Mouse (Mus musculus): ENCODE measurements at regions not wholly inside any gene's neighbourhood (a gene's known extent, or its start where the extent isn't known, plus 50 kb on each side); places are given as distances from the start of the nearest gene placed in this dataset.

DNA sequence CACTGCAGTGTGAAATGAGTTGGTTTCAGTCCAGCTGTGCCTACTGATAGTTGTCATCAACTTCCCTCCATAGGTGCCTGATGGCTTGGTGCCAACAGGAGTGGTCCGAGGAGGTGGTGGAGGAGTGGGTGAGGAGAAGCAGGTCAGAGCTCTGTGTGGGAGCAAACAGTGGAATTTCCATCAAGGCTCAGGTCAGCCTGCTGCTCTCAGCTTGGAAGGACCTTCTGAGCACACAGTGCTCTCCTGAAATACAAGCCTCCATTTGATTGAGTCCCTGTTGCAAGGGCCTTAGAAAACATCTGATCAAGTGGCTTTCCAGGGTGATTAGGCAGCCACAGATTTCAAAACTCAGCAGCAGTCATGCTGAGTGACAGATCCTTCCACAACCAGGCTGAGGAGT, 314.8 kb upstream of the Gcfc2 start:
- no peaks in the 10 kb centered on the region for H3K4me1 ChIP-seq (ENCODE audit: control insufficient read depth, insufficient read depth, low read length)
- H3K9ac ChIP-seq (replicated peaks; ENCODE audit: low read depth, low read length), result no peak overlapping the region
- H3K27me3 ChIP-seq (ENCODE audit: control insufficient read depth, insufficient read depth, low read length), result no peaks in the 10 kb centered on the region
- no peak for ATAC-seq (ENCODE audit: insufficient number of reproducible peaks, insufficient read depth, low FRiP score, low read depth)
- no peak overlapping the region for H3K27ac ChIP-seq (ENCODE audit: low read length)
- H3K36me3 ChIP-seq (ENCODE audit: control insufficient read depth, insufficient read depth, low read length), result no peaks in the 10 kb centered on the region
- no peaks in the 10 kb centered on the region for H3K9me3 ChIP-seq (ENCODE audit: control insufficient read depth, low read depth, low read length)
- WGBS, result 58% methylated on average over 1 of the region's 1 CpGs
- H3K4me2 ChIP-seq (replicated peaks; ENCODE audit: low read depth, low read length), result no peak overlapping the region
- no peak overlapping the region for H3K4me3 ChIP-seq (ENCODE audit: low read depth, low read length)

DNA sequence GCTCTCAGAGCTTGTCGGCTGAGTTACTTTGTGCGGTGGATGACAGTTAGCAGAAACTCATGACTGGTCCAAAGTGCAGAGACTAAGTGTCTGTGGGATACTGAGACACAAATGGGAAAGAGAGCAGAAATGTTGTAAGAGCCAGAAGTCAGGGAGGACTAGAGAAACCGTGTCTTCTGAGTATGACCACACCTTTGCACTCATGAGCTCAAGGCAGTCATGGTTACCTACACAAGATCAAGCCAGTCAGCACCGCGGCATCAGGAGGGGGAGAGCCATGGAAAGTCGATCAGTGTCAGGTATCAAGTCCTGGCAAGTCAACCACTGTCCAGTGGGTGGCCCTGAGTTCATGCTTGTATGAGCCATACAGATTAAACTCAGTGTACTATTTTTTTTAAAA, 311.5 kb upstream of the Gcfc2 start:
- Histone ChIP-seq H3K4me2 (replicated peaks; ENCODE audit: low read depth, low read length) (no peak overlapping the region), H3K9me3 (ENCODE audit: control insufficient read depth, low read depth, low read length) (no peaks in the 10 kb centered on the region), H3K9ac (replicated peaks; ENCODE audit: low read depth, low read length) (no peak overlapping the region), H3K4me1 (ENCODE audit: control insufficient read depth, insufficient read depth, low read length) (no peaks in the 10 kb centered on the region), H3K27me3 (ENCODE audit: control insufficient read depth, insufficient read depth, low read length) (no peaks in the 10 kb centered on the region), H3K4me3 (ENCODE audit: low read depth, low read length) (no peak overlapping the region), H3K36me3 (ENCODE audit: control insufficient read depth, insufficient read depth, low read length) (no peaks in the 10 kb centered on the region), H3K27ac (ENCODE audit: low read length) (no peak overlapping the region)
- ATAC-seq (ENCODE audit: insufficient number of reproducible peaks, insufficient read depth, low FRiP score, low read depth), result no peak
- WGBS, result 83% methylated on average over 6 of the region's 6 CpGs

DNA sequence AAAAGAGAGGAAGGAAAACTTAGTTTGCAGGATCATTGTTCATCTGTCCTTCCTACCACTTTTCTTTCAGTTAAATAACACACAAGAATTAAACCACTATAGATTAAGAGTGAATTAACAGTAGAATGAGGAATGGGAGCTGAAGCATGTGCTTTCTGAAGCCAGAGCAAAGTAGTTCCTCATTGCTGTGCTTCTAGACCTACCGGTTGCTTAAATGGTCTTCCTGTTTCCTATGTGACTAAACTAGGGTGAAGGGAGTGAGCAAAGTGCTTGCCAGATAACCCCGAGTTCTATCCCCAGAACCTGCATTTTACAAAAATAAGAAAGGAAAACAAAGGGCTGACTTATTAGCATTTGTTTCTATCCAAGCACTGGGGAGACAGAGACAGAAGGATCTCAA, 305.5 kb upstream of the Gcfc2 start:
- Histone ChIP-seq H3K27ac (ENCODE audit: low read length) (no peak overlapping the region), H3K9ac (replicated peaks; ENCODE audit: low read depth, low read length) (no peak overlapping the region), H3K4me1 (ENCODE audit: control insufficient read depth, insufficient read depth, low read length) (no peaks in the 10 kb centered on the region), H3K4me3 (ENCODE audit: low read depth, low read length) (no peak overlapping the region), H3K27me3 (ENCODE audit: control insufficient read depth, insufficient read depth, low read length) (no peaks in the 10 kb centered on the region), H3K36me3 (ENCODE audit: control insufficient read depth, insufficient read depth, low read length) (no peaks in the 10 kb centered on the region), H3K9me3 (ENCODE audit: control insufficient read depth, low read depth, low read length) (no peaks in the 10 kb centered on the region), H3K4me2 (replicated peaks; ENCODE audit: low read depth, low read length) (no peak overlapping the region)
- no peak for ATAC-seq (ENCODE audit: insufficient number of reproducible peaks, insufficient read depth, low FRiP score, low read depth)
- 79% methylated on average over 2 of the region's 2 CpGs for WGBS

DNA sequence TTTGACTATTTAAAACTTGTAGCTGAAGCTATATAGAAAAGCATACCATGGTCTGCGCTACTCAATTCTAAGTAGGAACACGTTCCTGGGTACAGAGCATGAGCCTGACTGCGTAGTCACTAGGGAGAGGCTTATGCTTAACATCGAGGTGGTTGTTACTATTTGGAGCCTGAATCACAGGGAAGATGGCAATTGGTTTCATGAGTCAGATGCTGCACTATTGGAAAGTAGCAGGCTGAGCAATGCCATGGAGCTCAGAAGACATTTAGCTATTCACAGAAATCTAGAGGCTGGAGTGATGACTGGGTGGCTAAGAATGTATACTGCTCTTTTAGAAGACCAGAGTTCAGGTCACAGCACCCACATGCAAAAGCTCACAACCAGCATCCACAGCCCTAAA, 302.4 kb upstream of the Gcfc2 start:
- no peak for ATAC-seq (ENCODE audit: insufficient number of reproducible peaks, insufficient read depth, low FRiP score, low read depth)
- Histone ChIP-seq H3K4me1 (ENCODE audit: control insufficient read depth, insufficient read depth, low read length) (no peaks in the 10 kb centered on the region), H3K9ac (replicated peaks; ENCODE audit: low read depth, low read length) (no peak overlapping the region)

DNA sequence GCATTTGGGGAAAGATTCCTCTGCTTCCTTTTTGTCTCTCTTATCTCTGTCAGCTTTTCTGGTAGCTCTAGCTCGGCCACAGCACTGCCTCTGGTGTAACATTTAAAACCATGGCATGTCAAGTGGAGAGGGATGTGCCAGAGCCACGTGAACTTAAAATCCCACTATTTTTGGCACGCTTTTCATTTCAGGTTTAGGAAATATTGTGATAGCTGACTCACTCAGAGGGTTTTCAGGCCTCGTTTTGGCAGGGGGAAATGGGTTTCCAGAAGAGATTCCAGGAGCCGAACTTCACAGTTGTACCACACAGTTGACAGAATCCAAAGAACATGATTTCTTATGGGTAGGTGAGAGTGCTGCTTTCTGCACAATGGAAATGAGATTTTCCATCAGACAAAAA, 300.8 kb upstream of the Gcfc2 start:
- Histone ChIP-seq H3K4me2 (replicated peaks; ENCODE audit: low read depth, low read length) (no peak overlapping the region), H3K9me3 (ENCODE audit: control insufficient read depth, low read depth, low read length) (no peaks in the 10 kb centered on the region), H3K4me3 (ENCODE audit: low read depth, low read length) (no peak overlapping the region), H3K4me1 (ENCODE audit: control insufficient read depth, insufficient read depth, low read length) (no peaks in the 10 kb centered on the region), H3K9ac (replicated peaks; ENCODE audit: low read depth, low read length) (no peak overlapping the region), H3K36me3 (ENCODE audit: control insufficient read depth, insufficient read depth, low read length) (no peaks in the 10 kb centered on the region), H3K27me3 (ENCODE audit: control insufficient read depth, insufficient read depth, low read length) (no peaks in the 10 kb centered on the region), H3K27ac (ENCODE audit: low read length) (no peak overlapping the region)
- no peak for ATAC-seq (ENCODE audit: insufficient number of reproducible peaks, insufficient read depth, low FRiP score, low read depth)
- 68% methylated on average over 5 of the region's 5 CpGs for WGBS

More for the DNA sequence above, 302.4 kb upstream of the Gcfc2 start:
- Histone ChIP-seq H3K4me2 (replicated peaks; ENCODE audit: low read depth, low read length) (no peak overlapping the region), H3K4me3 (ENCODE audit: low read depth, low read length) (no peak overlapping the region), H3K27me3 (ENCODE audit: control insufficient read depth, insufficient read depth, low read length) (no peaks in the 10 kb centered on the region), H3K27ac (ENCODE audit: low read length) (no peak overlapping the region), H3K9me3 (ENCODE audit: control insufficient read depth, low read depth, low read length) (no peaks in the 10 kb centered on the region), H3K36me3 (ENCODE audit: control insufficient read depth, insufficient read depth, low read length) (no peaks in the 10 kb centered on the region)
- WGBS, result 96% methylated on average over 4 of the region's 4 CpGs

DNA sequence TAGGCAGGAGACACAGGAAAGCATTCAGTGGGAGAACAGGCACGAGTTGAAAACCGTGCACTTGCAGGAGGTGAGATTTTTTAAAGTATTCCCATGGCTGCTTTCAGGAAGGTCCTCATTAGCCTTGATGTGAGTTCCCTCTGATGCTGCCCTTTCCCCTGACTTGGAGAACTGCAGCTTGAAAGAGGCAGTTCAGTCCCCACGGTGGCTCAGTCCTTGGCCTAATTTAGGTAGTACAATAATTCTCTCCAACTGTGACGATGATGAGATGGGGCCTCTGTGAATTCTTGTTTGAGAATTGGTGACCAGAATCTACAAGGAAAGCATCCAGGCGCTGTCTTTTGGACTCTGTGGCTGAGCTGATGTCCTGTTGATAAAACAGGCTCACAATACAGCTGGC, 298.5 kb upstream of the Gcfc2 start:
- Histone ChIP-seq H3K36me3 (ENCODE audit: control insufficient read depth, insufficient read depth, low read length) (no peaks in the 10 kb centered on the region), H3K9me3 (ENCODE audit: control insufficient read depth, low read depth, low read length) (no peaks in the 10 kb centered on the region), H3K27me3 (ENCODE audit: control insufficient read depth, insufficient read depth, low read length) (no peaks in the 10 kb centered on the region), H3K9ac (replicated peaks; ENCODE audit: low read depth, low read length) (no peak overlapping the region), H3K27ac (ENCODE audit: low read length) (no peak overlapping the region), H3K4me1 (ENCODE audit: control insufficient read depth, insufficient read depth, low read length) (no peaks in the 10 kb centered on the region), H3K4me2 (replicated peaks; ENCODE audit: low read depth, low read length) (no peak overlapping the region), H3K4me3 (ENCODE audit: low read depth, low read length) (no peak overlapping the region)
- 77% methylated on average over 5 of the region's 5 CpGs for WGBS
- no peak for ATAC-seq (ENCODE audit: insufficient number of reproducible peaks, insufficient read depth, low FRiP score, low read depth)

DNA sequence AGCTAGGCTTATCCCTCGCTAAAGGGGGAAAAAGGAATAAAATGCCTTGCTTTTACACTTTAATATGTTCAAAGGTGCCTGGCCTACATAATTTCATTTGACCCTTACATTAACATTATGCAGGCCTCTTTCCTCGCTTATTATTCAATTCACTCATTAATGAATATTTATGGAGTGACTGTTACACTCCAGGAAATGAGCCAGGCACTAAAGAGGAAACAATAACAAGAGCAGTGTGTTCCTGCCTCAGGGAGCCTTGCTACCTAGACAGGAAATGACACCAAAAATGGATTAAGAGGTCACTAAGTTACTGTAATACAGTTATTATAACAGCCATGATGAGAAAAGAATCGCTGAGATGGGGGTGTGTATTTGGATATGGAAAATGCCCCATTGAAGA, 289.9 kb upstream of the Gcfc2 start:
- ATAC-seq (ENCODE audit: insufficient number of reproducible peaks, insufficient read depth, low FRiP score, low read depth), result no peak
- Histone ChIP-seq H3K4me1 (ENCODE audit: control insufficient read depth, insufficient read depth, low read length) (no peaks in the 10 kb centered on the region), H3K9me3 (ENCODE audit: control insufficient read depth, low read depth, low read length) (no peaks in the 10 kb centered on the region), H3K27ac (ENCODE audit: low read length) (no peak overlapping the region), H3K36me3 (ENCODE audit: control insufficient read depth, insufficient read depth, low read length) (no peaks in the 10 kb centered on the region), H3K4me2 (replicated peaks; ENCODE audit: low read depth, low read length) (no peak overlapping the region), H3K4me3 (ENCODE audit: low read depth, low read length) (no peak overlapping the region), H3K27me3 (ENCODE audit: control insufficient read depth, insufficient read depth, low read length) (no peaks in the 10 kb centered on the region), H3K9ac (replicated peaks; ENCODE audit: low read depth, low read length) (no peak overlapping the region)
- WGBS, result 48% methylated on average over 3 of the region's 3 CpGs

DNA sequence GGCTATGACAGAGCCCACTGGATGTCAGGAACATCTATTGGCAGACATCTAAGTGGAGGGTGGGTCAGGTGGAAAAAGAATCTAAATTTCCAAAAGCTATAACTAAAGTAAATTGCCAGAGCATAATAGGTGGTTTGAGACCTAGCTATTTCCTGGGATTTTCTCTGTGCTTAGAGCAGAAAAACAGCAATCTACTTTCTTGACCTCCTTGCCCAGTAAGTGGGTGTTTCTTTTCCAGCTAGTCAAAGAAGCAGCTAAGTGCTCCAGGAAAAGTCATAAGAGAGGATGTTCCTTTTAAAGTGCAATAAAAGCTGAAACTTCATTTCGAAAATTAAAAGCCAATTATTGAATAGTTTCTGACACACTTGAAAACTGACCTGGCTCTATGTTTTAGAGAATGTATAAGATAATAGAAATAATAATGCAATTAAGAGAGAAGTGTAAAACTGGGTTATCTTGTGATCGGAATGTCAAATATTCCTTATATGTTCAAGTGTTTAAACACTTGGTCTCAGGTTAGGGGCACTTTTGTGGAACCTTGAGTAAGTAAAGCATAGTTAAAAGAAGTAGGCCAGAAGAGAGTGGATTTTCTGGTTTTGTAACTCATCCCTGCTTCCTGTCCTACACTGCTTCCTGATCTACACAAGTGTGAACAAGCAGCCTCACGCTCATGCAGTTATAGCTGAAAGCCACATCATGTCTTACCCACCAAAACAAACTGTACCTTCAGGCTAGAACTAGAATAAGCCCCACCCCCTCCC, 275.7 kb upstream of the Gcfc2 start:
- Histone ChIP-seq H3K27me3 (ENCODE audit: control insufficient read depth, insufficient read depth, low read length) (no peaks in the 10 kb centered on the region), H3K4me2 (replicated peaks; ENCODE audit: low read depth, low read length) (no peak overlapping the region), H3K4me3 (ENCODE audit: low read depth, low read length) (no peak overlapping the region), H3K36me3 (ENCODE audit: control insufficient read depth, insufficient read depth, low read length) (no peaks in the 10 kb centered on the region), H3K27ac (ENCODE audit: low read length) (no peak overlapping the region), H3K9me3 (ENCODE audit: control insufficient read depth, low read depth, low read length) (no peaks in the 10 kb centered on the region), H3K9ac (replicated peaks; ENCODE audit: low read depth, low read length) (no peak overlapping the region), H3K4me1 (ENCODE audit: control insufficient read depth, insufficient read depth, low read length) (no peaks in the 10 kb centered on the region)
- ATAC-seq (ENCODE audit: insufficient number of reproducible peaks, insufficient read depth, low FRiP score, low read depth), result no peak
- WGBS, result 76% methylated on average over 3 of the region's 3 CpGs

DNA sequence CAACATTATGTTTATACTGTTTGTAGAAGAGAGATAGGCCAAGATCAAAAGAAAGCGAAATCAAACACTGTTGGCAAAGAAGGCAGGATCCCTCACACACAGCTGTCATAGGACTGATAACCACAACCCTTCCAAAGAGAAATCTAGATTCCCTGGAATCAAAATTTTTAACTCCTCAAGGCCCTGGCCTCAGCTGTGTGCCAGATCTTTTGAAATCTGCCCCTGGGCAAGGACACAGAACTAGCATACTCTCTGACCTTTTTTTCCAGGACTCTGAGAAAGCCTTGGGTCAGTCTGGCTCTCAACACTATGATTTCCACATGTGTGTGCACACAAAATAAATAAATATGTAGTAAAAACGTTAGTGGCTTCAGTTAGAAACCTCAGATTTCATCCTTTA, 271.6 kb upstream of the Gcfc2 start:
- 62% methylated on average over 2 of the region's 2 CpGs for WGBS
- Histone ChIP-seq H3K4me2 (replicated peaks; ENCODE audit: low read depth, low read length) (no peak overlapping the region), H3K9ac (replicated peaks; ENCODE audit: low read depth, low read length) (no peak overlapping the region), H3K9me3 (ENCODE audit: control insufficient read depth, low read depth, low read length) (no peaks in the 10 kb centered on the region), H3K4me1 (ENCODE audit: control insufficient read depth, insufficient read depth, low read length) (no peaks in the 10 kb centered on the region), H3K27ac (ENCODE audit: low read length) (no peak overlapping the region), H3K36me3 (ENCODE audit: control insufficient read depth, insufficient read depth, low read length) (no peaks in the 10 kb centered on the region), H3K4me3 (ENCODE audit: low read depth, low read length) (no peak overlapping the region), H3K27me3 (ENCODE audit: control insufficient read depth, insufficient read depth, low read length) (no peaks in the 10 kb centered on the region)
- no peak for ATAC-seq (ENCODE audit: insufficient number of reproducible peaks, insufficient read depth, low FRiP score, low read depth)

Measured in stomach, embryonic 14.5 days (tissue).